Mouse (Mus musculus) hindlimb bud, embryonic 11.5 days (tissue): ENCODE results near the gene Olfr453.
A peak's percentile ranks its signal among the peaks of the same experiment; 100 is the strongest.

Source experiments
- DNase-seq: peaks from one replicate; pipeline ENCODE4 v3.0.0-alpha.2; 2012; ENCODE audit warnings: low read depth, low spot score; ENCODE audit errors: extremely low spot score

Gene Olfr453

GRCm38 (mm10) chr6:42739071-42739470, at the start of gene Olfr453:
Gene Olfr453, plus strand, starts transcription at chr6:42739371.
- DNase-seq = no peak

GRCm38 (mm10) chr6:42689761-42690160, 49.4 kb upstream of the Olfr453 start:
- DNase-seq = no peak

GRCm38 (mm10) chr6:42692154-42692516, 47.0 kb upstream of the Olfr453 start:
- DNase-seq = peak; percentile 39

GRCm38 (mm10) chr6:42692517-42693190, 46.5 kb upstream of the Olfr453 start:
- DNase-seq = peak; percentile 46

- DNase-seq = peak; percentile 69
These were observed 29.6 kb upstream of the Olfr453 start, which contains the start of gene Tcaf1 for GRCm38 (mm10) chr6:42709291-42710211. Gene Tcaf1, minus strand, starts transcription at chr6:42710088.

- no peak for DNase-seq
These were observed 24.5 kb upstream of the Olfr453 start for GRCm38 (mm10) chr6:42714668-42715067.

GRCm38 (mm10) chr6:42717973-42718372, 21.2 kb upstream of the Olfr453 start:
- no peak for DNase-seq

- DNase-seq = no peak
These were observed 3.1 kb downstream of the Olfr453 start for GRCm38 (mm10) chr6:42742303-42742702.

GRCm38 (mm10) chr6:42747846-42748245, 8.7 kb downstream of the Olfr453 start:
- DNase-seq = no peak

- no peak for DNase-seq
These were observed 16.9 kb downstream of the Olfr453 start, which contains the start of gene Olfr38 for GRCm38 (mm10) chr6:42756104-42756503. Gene Olfr38, plus strand, starts transcription at chr6:42756404.

GRCm38 (mm10) chr6:42777066-42777465, 37.9 kb downstream of the Olfr453 start:
- no peak for DNase-seq

- DNase-seq = no peak
These were observed 45.6 kb downstream of the Olfr453 start, which contains the start of gene Olfr452 for GRCm38 (mm10) chr6:42784793-42785192. Gene Olfr452, plus strand, starts transcription at chr6:42785093.

GRCm38 (mm10) chr6:42790247-42790948, 51.2 kb downstream of the Olfr453 start:
- DNase-seq = no peak

GRCm38 (mm10) chr6:42790949-42791556, 51.9 kb downstream of the Olfr453 start:
- DNase-seq = no peak

- no peak for DNase-seq
These were observed 55.8 kb downstream of the Olfr453 start for GRCm38 (mm10) chr6:42794982-42795381.
